Mouse (Mus musculus) cerebellum, postnatal 25 days (tissue): ENCODE measurements at regions not wholly inside any gene's neighbourhood (a gene's known extent, or its start where the extent isn't known, plus 50 kb on each side); places are given as distances from the start of the nearest gene placed in this dataset.
A peak's percentile ranks its signal among the peaks of the same experiment; 100 is the strongest.

Experiments used
- DNase-seq, 2 experiments: peaks; one replicate each; pipeline ENCODE4 v3.0.0; 2021; ENCODE audit warnings: mixed read lengths in 2 of 2

- DNase-seq: no peak
Measured at GRCm38 (mm10) chr3:51092079-51093028, 131.9 kb upstream of the Noct start.

- DNase-seq: peak; percentile 35 to 45
Measured at GRCm38 (mm10) chr3:51095847-51096447, 128.3 kb upstream of the Noct start.

GRCm38 (mm10) chr3:51096545-51096944 is 127.7 kb upstream of the Noct start:
- no peak for DNase-seq

GRCm38 (mm10) chr3:51097362-51097761 is 126.9 kb upstream of the Noct start:
- DNase-seq: no peak

- no peak for DNase-seq
Measured at GRCm38 (mm10) chr3:51099966-51100365, 124.3 kb upstream of the Noct start.

GRCm38 (mm10) chr3:51108639-51109202 is 115.5 kb upstream of the Noct start:
- no peak for DNase-seq

GRCm38 (mm10) chr3:51111241-51111640 is 113.0 kb upstream of the Noct start:
- DNase-seq: no peak

- DNase-seq: no peak
Measured at GRCm38 (mm10) chr3:51112351-51112750, 111.9 kb upstream of the Noct start.

- no peak for DNase-seq
Measured at GRCm38 (mm10) chr3:51115921-51116320, 108.3 kb upstream of the Noct start.

- no peak for DNase-seq
Measured at GRCm38 (mm10) chr3:51118706-51119105, 105.5 kb upstream of the Noct start.

GRCm38 (mm10) chr3:51120522-51120921 is 103.7 kb upstream of the Noct start:
- DNase-seq: peak; percentile 64 to 73

- peak; percentile 73 to 79 for DNase-seq
Measured at GRCm38 (mm10) chr3:51121703-51122540, 102.3 kb upstream of the Noct start.

- DNase-seq: no peak
Measured at GRCm38 (mm10) chr3:51122541-51122935, 101.7 kb upstream of the Noct start.

GRCm38 (mm10) chr3:51127875-51128274 is 96.4 kb upstream of the Noct start:
- DNase-seq: no peak

GRCm38 (mm10) chr3:51128491-51129155 is 95.6 kb upstream of the Noct start:
- DNase-seq: no peak

GRCm38 (mm10) chr3:51130709-51131108 is 93.5 kb upstream of the Noct start:
- DNase-seq: no peak

GRCm38 (mm10) chr3:51131341-51131740 is 92.9 kb upstream of the Noct start:
- DNase-seq: no peak

- no peak for DNase-seq
Measured at GRCm38 (mm10) chr3:51132736-51133135, 91.5 kb upstream of the Noct start.

- DNase-seq: no peak
Measured at GRCm38 (mm10) chr3:51135581-51135980, 88.7 kb upstream of the Noct start.

GRCm38 (mm10) chr3:51137730-51138312 is 86.4 kb upstream of the Noct start:
- no peak for DNase-seq

- DNase-seq: no peak
Measured at GRCm38 (mm10) chr3:51145985-51146384, 78.3 kb upstream of the Noct start.

GRCm38 (mm10) chr3:51150012-51150411 is 74.2 kb upstream of the Noct start:
- no peak for DNase-seq
